Mouse (Mus musculus) urinary bladder, adult 2 months (tissue): Measurements from ENCODE around the gene Angptl1. TPM values are rescaled to one million over a fixed set of nuclear protein-coding genes. Genes with fewer than 3 reads are reported as not detected.

Source experiments
- DNase-seq: peaks from one replicate; pipeline ENCODE4 v3.0.0; 2022; ENCODE audit warnings: low spot score
- polyA plus RNA-seq: library from polyadenylated mRNA; depleted of rRNA; stranded (reverse); fragments of >200 nt; gene quantifications from 2 replicates; pipeline ENCODE4 v1.2.3, GENCODE M21; 2012; rRNA removed

The Angptl1 gene
- polyA plus RNA-seq, 1 experiment = 4.4 TPM

DNA sequence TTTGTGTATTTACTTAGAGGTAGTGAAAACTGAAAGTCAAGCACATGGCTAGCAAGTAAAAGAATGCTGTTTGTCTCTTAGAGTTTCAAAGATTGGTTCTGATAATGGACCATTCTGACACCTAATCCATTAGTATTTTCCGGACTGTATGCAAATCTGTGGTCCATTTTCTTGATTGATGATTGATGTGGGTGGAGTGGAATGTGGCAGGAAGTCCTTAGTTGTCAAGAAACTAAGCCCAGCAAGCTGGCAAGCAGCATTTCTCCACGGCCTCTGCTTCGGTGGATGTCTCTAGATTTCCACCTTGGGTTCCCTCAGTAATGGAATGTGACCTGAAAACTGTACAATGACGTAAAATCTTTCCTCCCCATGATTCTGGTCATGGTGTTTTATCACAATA is 32.3 kb downstream of the Angptl1 start:
- DNase-seq = no peak

DNA sequence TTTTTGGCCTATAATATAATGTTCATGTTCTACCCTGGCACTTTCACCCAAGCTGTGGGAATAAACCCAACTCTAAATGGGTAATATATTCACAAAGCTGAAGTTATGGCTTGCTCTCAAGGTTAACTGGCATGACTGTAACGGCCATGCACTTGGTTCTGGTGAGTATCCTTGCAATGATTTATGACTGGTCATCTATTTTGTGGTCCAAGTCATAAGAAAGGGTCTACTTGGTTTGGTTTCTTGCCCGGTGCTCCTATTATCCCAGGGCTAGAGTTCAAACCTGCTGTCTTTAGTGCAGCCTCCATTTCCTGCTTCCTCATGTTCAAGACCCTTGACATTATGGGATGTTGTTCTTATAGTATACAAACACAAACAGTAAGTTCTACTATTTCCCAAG is 46.4 kb downstream of the Angptl1 start:
- DNase-seq = no peak

DNA sequence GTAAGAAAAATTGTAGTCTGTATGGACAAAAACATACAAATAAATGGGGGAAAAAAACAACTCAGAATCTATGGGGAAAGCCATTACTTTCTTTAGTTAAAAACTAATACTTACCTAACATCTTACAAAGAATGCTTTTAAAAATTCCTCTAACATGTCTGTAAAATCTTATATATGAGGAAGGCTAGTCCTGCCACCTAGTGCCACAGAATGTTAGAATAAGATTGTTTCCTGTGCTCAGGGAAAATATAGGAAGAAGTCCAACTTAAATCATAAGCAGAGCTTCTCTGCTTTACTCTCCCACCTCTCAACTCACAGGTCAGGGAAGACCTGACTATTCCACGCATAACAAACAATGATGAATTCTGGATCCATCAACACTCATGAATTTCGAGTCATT is 47.5 kb downstream of the Angptl1 start:
- no peak for DNase-seq

DNA sequence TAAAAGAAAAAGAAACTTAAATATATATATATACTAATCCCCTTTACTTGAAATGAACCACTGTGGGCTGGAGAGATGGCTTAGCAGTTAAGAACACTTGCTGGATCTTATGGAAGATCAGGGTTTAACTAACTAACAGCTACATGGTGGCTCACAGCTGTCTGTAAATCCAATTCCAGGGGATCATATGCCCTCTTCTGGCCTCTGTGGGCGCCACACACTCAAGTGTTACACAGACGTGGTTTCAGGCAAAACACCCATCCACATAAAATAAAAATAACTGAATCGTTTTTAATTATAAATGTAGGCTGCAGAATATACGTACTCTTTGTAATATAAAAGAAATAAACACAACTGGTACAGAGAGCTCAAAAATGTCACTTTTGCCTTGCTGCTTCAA is 50.5 kb downstream of the Angptl1 start:
- no peak for DNase-seq

DNA sequence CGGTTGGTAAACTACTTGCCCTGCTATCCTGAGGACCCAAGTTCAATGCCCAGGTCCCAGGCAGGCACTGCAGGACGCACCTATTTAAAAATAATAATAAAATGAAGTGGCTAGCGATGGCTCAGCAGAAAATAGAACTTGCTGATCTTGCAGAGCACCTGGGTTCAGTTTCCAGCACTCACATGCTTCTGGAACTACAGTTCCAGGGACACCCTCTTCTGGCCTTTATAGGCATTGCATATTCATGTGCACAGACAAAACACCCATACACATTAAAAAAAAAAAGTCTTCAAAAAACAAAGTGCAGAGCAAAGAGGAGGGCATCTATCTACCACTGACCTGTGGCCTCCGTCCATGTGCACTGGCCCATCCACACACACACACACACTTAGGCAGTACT is 53.2 kb downstream of the Angptl1 start:
- DNase-seq = no peak

GRCm38 (mm10) chr1:156901689-156902088 is 63.3 kb downstream of the Angptl1 start:
- DNase-seq = no peak

- DNase-seq = no peak
Measured at GRCm38 (mm10) chr1:156903899-156904298, 65.5 kb downstream of the Angptl1 start.

GRCm38 (mm10) chr1:156905660-156906059 is 67.3 kb downstream of the Angptl1 start:
- no peak for DNase-seq

DNA sequence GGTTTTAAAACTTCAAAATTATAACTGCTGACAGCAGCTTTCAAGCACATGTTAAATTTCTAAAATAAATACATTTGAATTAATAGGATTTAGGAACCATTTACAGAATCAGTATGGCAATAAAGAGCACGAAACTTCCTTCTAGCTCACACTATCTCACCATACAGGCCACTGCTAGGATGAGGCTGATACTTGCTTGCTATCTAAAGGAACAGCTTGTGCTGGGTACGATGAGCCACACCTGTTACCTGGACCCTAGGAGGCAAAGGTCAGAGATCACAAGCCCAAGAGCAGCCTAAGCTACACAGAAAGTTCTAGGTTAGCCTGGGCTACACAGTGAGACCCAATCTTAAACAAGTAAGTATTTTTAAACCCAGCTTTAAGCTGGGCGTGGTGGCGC is 70.9 kb downstream of the Angptl1 start:
- no peak for DNase-seq

- no peak for DNase-seq
Measured at GRCm38 (mm10) chr1:156909866-156910265, 71.5 kb downstream of the Angptl1 start.

Other genes with a start within 250 kb of the Angptl1 start
- 21.3 and 24.3 TPM in 2 replicates for gene Tor3a, start 164.2 kb upstream of the Angptl1 start, polyA plus RNA-seq
- 31.7 and 39.2 TPM in 2 replicates for gene Fam20b, start 119.5 kb upstream of the Angptl1 start, polyA plus RNA-seq
- gene Ralgps2, start 101.1 kb downstream of the Angptl1 start, polyA plus RNA-seq = 8.2 and 12.3 TPM in 2 replicates